Mouse (Mus musculus) liver, postnatal 0 days (tissue): ENCODE measurements around the gene Abhd17b. TPM values are rescaled to one million over a fixed set of nuclear protein-coding genes. Genes with fewer than 3 reads are reported as not detected.

Source experiments
- ATAC-seq: fragments of 200-750 bp; cut with Nextera tagmentation; 2 replicates; pipeline ENCODE4 v1.8.0; 2017; ENCODE audit warnings: mild to moderate bottlenecking, moderate library complexity
- DNase-seq: peaks from one replicate; pipeline ENCODE4 v3.0.0-alpha.2; 2016
- H3K27ac ChIP-seq: fragments of 300-500 bp; sonication (generic); 2 replicates; pipeline ENCODE4 v1.5.1; 2014; ENCODE audit warnings: antibody characterized with exemption, moderate library complexity, mild to moderate bottlenecking, low read depth
- H3K27me3 ChIP-seq: fragments of 300-500 bp; sonication (generic); 2 replicates; pipeline ENCODE4 v1.6.1; 2014; ENCODE audit warnings: low read length, control low read depth, mixed read lengths; ENCODE audit not compliant: insufficient read depth
- H3K36me3 ChIP-seq: fragments of 300-500 bp; sonication (generic); replicated peaks from 2 replicates; pipeline ENCODE4 v1.6.1; 2014; ENCODE audit warnings: mild to moderate bottlenecking, control low read depth, low read length, moderate library complexity, mixed read lengths; ENCODE audit not compliant: insufficient read depth
- H3K4me1 ChIP-seq: fragments of 300-500 bp; sonication (generic); 2 replicates; pipeline ENCODE4 v1.6.1; 2014; ENCODE audit warnings: antibody characterized with exemption, mild to moderate bottlenecking, control low read depth; ENCODE audit not compliant: insufficient read depth
- H3K4me2 ChIP-seq: fragments of 300-500 bp; sonication (generic); 2 replicates; pipeline ENCODE4 v1.6.1; 2014; ENCODE audit warnings: low read depth, mild to moderate bottlenecking, low read length, moderate library complexity, mixed read lengths
- H3K4me3 ChIP-seq: fragments of 300-500 bp; sonication (generic); 2 replicates; pipeline ENCODE4 v1.5.1; 2014; ENCODE audit warnings: low read depth, low read length
- H3K9ac ChIP-seq: fragments of 300-500 bp; sonication (generic); replicated peaks from 2 replicates; pipeline ENCODE4 v1.6.1; 2014; ENCODE audit warnings: mild to moderate bottlenecking, moderate library complexity
- H3K9me3 ChIP-seq: fragments of 300-500 bp; sonication (generic); 2 replicates; pipeline ENCODE4 v1.6.1; 2016; ENCODE audit warnings: mild to moderate bottlenecking, control low read depth, low read length, mixed read lengths
- CTCF ChIP-seq: sonication (generic); IDR thresholded peaks from 2 replicates; pipeline ENCODE4 v1.5.1; 2016; ENCODE audit warnings: antibody characterized with exemption, low read depth
- EP300 ChIP-seq: IDR thresholded peaks from 2 replicates; pipeline ENCODE4 v1.6.1; 2016; ENCODE audit warnings: antibody characterized with exemption, low read depth, mild to moderate bottlenecking
- WGBS: fragments of 180-500 bp; shearing (Covaris S2); extraction: QIAGEN DNeasy Blood & Tissue Kit; methylation state at CpG from one replicate; pipeline ENCODE4 v1.1.7; 2014; ENCODE audit not compliant: insufficient replicate concordance; 5-methylcytosine and 5-hydroxymethylcytosine counted together
- polyA plus RNA-seq: library from polyadenylated mRNA; unstranded; fragments of >200 nt; fragmentation: Nextera tagmentation; extraction: Ambion mirVana; gene quantifications from 2 replicates; pipeline ENCODE4 v1.2.1, GENCODE M21; 2015

Abhd17b gene
- polyA plus RNA-seq, result 13.9 and 16.7 TPM in 2 replicates

DNA sequence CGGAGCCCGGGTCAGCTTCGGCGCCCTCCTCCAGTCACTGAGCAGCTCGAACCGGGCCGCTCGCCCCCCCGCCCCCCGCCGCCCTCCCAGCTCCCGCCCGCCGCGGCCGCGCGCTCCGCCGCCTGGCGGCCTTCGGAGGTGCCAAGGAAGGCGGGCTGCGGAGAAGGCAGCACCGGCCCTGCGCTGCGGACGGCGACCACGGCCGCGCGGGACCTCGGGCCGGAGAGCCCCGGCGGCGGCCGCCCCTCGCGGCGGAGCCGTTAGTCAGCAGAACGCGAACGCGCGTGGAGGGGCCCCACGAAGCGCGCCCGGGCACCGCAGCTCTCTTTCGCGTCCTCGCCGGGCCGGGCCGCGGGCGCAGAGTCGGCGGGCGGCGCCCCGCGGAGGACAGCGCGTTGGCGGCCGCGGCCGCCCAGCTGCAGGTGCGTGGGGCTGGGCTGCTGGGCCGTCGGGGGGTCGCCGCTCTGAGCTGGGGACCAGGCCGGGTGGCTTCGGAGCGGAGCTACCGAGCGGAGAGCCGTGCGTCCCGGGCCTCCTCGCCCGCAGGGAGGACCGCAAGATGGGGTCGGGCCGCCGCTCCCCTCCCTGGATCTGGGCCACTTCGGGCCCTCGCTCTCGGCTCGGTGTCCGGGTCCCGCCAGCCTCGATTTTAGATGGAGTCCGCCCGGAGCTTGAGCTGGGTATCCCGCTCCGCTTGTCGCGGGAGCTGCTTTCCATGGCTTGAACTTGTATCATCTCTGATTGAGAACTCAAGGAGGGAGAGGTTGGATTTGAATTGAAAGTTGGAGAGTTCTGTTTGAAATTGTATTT, at the start of gene Abhd17b:
TSS of gene Abhd17b (plus strand) at position 14 of the 810 bp plus-strand sequence.
- Histone ChIP-seq H3K27me3 (no peaks in the 10 kb centered on the region), H3K9me3 (no peaks in the 10 kb centered on the region), H3K9ac (peak within 1 kb of the TSS; percentile 89), H3K36me3 (no peaks in the 10 kb centered on the region), H3K4me1 (peaks cover 23% of the 10 kb centered on the region), H3K27ac (peak within 1 kb of the TSS; percentile 98), H3K4me3 (peak within 1 kb of the TSS; percentile 86), H3K4me2 (peak within 1 kb of the TSS; percentile 83)
- DNase-seq, result peak; percentile 62
- peak; percentile 35; the same call in 1 of the 2 replicates for TF ChIP-seq CTCF
- no peak for TF ChIP-seq EP300
- under 1% methylated on average over 59 of the region's 105 CpGs for WGBS
- peak; percentile 40 for ATAC-seq

DNA sequence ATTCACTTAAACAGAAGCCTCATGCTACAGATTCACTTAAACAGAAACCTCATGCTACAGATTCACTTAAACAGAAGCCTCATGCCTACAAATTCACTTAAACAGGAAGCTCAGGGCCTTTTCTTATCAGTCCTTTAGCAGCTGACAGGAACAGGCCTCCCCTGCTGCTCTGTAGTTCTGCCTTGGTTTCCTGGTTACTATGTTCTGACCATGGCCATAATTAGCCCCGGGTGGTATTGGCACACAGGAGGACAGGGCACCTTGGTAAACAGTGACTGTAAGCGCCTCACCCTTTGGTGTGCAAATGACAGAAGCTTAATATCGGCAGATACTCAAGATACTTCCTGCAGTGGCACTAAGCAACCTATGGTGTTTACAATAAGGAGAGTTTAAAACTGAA, 49.1 kb upstream of the Abhd17b start:
- H3K4me3 ChIP-seq, result no peak overlapping the region
- no peak for DNase-seq

DNA sequence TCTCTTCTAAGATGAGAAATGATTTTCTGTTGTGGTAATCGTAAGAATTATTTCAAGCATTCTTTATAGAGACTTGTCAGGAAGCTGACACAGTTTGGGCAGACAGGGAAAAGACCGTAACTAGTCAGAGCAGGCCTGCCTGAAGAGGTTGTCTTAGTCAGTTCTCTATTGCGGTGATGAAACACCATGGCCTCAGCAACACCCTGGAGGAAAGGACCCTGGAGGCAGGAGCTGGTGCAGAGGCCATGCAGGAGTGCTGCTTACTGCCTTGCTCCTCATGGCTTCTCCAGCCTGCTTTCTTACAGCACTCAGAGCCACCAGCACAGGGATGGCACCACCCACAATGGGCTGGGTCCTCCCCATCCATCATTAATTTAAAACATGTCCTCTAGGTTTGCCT, 47.7 kb upstream of the Abhd17b start:
- Histone ChIP-seq H3K9ac (no peak overlapping the region), H3K27ac (no peak overlapping the region), H3K4me2 (no peak overlapping the region), H3K4me3 (no peak overlapping the region), H3K27me3 (no peaks in the 10 kb centered on the region), H3K36me3 (no peaks in the 10 kb centered on the region), H3K4me1 (peaks cover 6% of the 10 kb centered on the region; the same call in 1 of the 2 replicates), H3K9me3 (no peaks in the 10 kb centered on the region)
- ATAC-seq (no peak), DNase-seq (no peak)
- TF ChIP-seq EP300 (no peak), CTCF (no peak)
- 77% methylated on average over 3 of the region's 3 CpGs for WGBS

More for the DNA sequence above, 49.1 kb upstream of the Abhd17b start:
- Histone ChIP-seq H3K9me3 (no peaks in the 10 kb centered on the region), H3K36me3 (no peaks in the 10 kb centered on the region), H3K27ac (peak overlapping the region; percentile 36), H3K4me2 (no peak overlapping the region), H3K9ac (no peak overlapping the region), H3K27me3 (no peaks in the 10 kb centered on the region), H3K4me1 (peaks cover 13% of the 10 kb centered on the region)
- TF ChIP-seq EP300, result 0 out of 2 replicates have a peak, but pooled peaks have one; percentile 22
- no peak for TF ChIP-seq CTCF
- no peak for ATAC-seq
- WGBS, result 26% methylated on average over 3 of the region's 3 CpGs

DNA sequence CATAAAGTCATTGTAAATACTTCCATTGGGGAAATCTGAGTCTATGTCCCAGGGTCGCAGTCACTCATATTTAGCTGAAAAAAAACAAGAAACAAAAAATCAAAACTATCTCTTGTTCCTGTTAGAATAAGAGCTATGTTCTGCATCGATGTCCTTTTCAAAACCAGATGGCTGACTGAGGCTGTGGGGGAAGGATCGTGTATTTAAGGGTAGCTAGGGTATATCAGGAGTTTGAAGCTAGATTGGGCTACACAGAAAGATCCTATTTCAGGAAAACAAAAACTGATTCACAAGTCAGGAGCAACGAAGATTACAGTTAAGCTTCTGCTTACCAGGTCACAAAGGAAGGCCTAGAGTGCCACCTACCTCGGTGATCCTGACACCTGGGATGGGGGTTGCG, 42.7 kb upstream of the Abhd17b start:
- no peaks in the 10 kb centered on the region; the same call in 1 of the 2 replicates for H3K4me1 ChIP-seq
- DNase-seq (no peak), ATAC-seq (no peak)
- no peak overlapping the region for H3K4me3 ChIP-seq
- no peaks in the 10 kb centered on the region for H3K27me3 ChIP-seq
- TF ChIP-seq EP300 (no peak), CTCF (no peak)
- no peak overlapping the region for H3K9ac ChIP-seq
- H3K36me3 ChIP-seq, result no peaks in the 10 kb centered on the region
- no peak overlapping the region for H3K4me2 ChIP-seq
- H3K9me3 ChIP-seq, result no peaks in the 10 kb centered on the region
- H3K27ac ChIP-seq, result no peak overlapping the region
- 78% methylated on average over 6 of the region's 6 CpGs for WGBS

DNA sequence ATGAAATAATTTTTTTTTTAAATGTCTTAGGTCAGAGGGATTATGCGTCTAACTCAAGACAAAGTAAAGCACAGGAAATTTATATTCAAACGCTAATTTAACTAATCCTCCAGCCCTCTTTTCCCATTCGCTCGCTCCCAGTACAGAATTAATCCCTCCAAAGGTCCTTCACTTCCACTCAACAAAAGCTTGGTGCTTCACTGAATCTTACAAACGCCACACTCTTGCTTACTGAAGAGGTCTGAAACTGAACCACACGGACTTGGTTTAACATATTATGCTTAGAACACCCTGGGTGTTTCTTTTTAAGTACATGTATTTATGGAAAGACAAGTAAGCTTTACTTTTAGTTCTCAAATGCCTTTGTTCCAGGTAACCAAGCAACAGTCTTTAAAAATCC, 41.7 kb upstream of the Abhd17b start:
- ATAC-seq, result no peak
- Histone ChIP-seq H3K27ac (no peak overlapping the region), H3K4me1 (peaks cover 2% of the 10 kb centered on the region), H3K9ac (no peak overlapping the region), H3K27me3 (no peaks in the 10 kb centered on the region), H3K36me3 (no peaks in the 10 kb centered on the region), H3K4me3 (no peak overlapping the region), H3K4me2 (no peak overlapping the region), H3K9me3 (no peaks in the 10 kb centered on the region)
- no peak for DNase-seq
- TF ChIP-seq EP300 (no peak), CTCF (no peak)
- 75% methylated on average over 6 of the region's 6 CpGs for WGBS

GRCm38 (mm10) chr19:21611725-21612575, 41.0 kb upstream of the Abhd17b start:
- H3K36me3 ChIP-seq, result no peaks in the 10 kb centered on the region
- no peak overlapping the region for H3K4me3 ChIP-seq
- no peak overlapping the region for H3K9ac ChIP-seq
- no peaks in the 10 kb centered on the region for H3K27me3 ChIP-seq
- TF ChIP-seq CTCF, result no peak
- no peak for TF ChIP-seq EP300
- no peak for ATAC-seq
- no peak for DNase-seq
- H3K4me2 ChIP-seq, result no peak overlapping the region
- no peaks in the 10 kb centered on the region for H3K9me3 ChIP-seq
- H3K4me1 ChIP-seq, result peaks cover 2% of the 10 kb centered on the region
- 79% methylated on average over 9 of the region's 9 CpGs for WGBS
- 0 out of 2 replicates have a peak overlapping the region, but pooled peaks have one; percentile 29 for H3K27ac ChIP-seq
